Mouse (Mus musculus): ENCODE data around the gene Kctd5. TPM values are rescaled to one million over a fixed set of nuclear protein-coding genes. Genes with fewer than 3 reads are reported as not detected.
A peak's percentile ranks its signal among the peaks of the same experiment; 100 is the strongest.
"Not testable (repeated sequence)": the region's sequence is repeated elsewhere in the genome, so short reads cannot be mapped to it uniquely, and the experiment has no call there.

The Kctd5 gene
- 1 to 10 TPM; 5.5 to 6.4 TPM for polyA plus RNA-seq (2017; shearing (Covaris generic))

- peak; percentile 87 for ATAC-seq
Observed at GRCm38 (mm10) chr17:24072919-24073696, at the start of gene Kctd5. Gene Kctd5 (minus strand): TSS chr17:24073485.

DNA sequence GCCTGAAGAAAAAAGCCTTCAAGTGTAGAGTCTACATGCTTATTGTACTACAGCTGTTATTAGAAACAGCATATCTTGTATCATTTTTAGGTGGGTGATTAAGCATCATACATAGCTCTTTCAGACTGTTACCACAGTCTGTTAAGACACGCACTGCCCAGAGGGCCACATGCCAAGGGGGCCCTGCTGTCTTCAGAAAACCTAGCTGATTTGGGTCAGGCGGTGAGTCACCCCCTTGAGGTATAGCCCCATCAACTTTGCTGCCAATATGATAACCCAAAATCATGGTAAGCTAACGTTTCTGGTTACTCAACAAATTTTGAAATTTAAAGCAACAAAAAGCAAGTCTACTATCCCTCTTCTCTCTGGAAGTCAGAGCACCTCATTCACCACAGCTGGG is 46.2 kb upstream of the Kctd5 start:
- ATAC-seq = no peak

DNA sequence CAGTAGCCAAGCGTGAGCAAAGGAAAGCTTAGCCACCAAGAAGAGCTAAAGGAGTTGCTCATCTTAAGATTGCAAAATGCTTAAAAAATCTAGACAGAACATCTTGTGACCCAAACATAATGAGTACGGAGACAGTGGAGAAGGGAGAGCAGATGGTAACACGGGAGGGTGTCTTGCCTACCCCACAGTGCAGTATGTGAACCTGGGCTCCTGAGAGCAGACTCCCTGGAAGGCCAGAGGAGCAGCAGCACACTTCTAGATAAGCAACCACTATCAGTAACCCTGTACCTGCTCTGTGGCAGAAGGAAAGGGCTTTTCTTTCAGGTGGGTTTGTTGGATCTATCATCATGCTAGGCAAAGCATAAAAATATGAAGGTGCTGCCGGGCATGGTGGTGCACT is 39.7 kb upstream of the Kctd5 start:
- ATAC-seq = no peak

- ATAC-seq = no peak
Observed at GRCm38 (mm10) chr17:24111256-24111655, 38.0 kb upstream of the Kctd5 start.

DNA sequence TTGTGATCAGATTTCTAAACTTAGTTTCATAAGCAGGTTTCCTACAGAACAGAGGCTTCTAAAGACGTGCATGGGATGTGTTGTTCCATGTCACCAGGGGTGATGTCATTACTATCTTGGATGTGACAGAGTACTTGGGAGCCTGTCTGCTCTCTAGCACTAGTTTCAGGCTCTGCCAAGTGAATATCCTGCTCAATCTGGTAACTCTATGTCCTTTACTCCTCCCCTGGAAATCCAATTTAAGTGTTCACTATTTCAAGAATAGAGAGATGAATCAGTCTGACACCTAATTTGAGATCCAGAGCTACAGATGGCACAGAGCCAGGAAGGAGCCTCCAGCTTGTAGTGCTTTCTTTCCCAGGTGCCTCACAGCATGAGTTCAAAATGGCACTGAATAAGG is 35.6 kb upstream of the Kctd5 start:
- ATAC-seq = no peak

DNA sequence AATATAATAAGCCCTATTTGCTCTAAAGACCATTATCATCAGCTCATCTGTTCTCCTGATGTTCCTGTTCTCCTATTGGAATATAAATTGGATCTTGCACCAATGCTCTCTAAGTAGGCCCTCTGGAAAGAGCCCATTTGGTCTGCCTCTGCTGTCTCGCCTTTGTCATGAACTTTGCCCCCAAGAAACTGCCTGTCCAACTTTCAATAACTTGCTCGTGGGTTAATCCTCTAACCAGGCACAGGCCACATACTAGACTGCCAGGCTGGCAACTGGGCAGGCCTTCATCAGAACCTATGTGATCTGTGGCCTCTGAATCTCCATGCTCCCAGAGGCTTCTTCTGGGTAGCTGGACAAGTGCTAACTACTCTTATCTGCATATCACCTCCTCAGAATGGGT is 31.8 kb upstream of the Kctd5 start:
- no peak for ATAC-seq

DNA sequence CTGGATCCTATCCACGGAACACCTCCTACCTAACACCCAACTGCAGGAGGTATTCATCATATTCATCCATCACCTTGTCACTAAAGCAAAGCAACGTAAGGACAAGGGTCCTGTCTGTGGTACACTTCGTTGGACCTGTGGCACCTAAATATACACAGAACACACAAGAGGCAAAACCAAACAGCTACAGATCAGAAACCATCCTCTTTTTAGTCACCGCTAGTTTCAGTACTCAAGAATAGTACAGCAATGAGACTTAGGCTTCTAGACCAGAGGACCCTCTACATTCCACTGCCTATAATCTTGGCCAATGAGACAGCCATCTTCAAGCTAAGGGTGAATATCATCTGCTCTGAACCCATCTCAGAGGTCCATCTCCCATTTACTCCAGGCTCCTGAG is 25.1 kb upstream of the Kctd5 start:
- ATAC-seq = no peak

- ATAC-seq = no peak
Observed at GRCm38 (mm10) chr17:24090575-24090974, 17.3 kb upstream of the Kctd5 start.

DNA sequence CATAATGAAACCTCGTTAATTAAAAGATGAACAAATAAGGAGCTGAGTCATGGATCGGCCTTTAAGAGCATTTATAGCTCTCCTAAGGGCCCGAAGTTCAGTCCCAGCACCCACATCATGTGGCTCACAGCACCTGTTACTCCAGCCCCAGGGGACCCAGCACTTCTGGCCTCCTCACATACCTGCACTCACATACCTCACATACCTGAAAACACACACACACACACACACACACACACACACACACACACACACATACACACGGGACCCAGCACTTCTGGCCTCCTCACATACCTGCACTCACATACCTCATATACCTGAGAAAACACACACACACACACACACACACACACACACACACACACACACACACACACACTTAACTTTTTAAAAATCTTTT is 13.1 kb upstream of the Kctd5 start:
- ATAC-seq = not testable (repeated sequence)

DNA sequence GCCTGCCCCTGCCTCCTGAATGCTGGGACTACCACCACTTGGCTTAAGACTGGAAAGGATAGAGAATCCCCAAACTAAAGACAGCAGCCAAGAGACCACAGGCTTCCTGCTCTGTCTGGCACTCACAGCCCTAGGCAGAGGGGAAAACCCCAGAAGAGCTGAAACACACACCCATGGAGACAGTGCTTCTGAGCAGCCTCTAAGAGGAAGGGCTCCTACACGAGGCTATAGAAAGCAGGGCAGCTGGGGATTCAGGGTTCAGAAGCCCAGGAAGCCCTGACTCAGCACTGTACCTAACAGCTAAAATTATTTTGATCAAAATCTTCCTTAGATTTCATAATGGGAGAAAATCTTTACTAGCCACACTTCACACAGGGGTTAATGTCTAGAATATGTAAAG is 11.3 kb upstream of the Kctd5 start:
- peak; percentile 98 for ATAC-seq

DNA sequence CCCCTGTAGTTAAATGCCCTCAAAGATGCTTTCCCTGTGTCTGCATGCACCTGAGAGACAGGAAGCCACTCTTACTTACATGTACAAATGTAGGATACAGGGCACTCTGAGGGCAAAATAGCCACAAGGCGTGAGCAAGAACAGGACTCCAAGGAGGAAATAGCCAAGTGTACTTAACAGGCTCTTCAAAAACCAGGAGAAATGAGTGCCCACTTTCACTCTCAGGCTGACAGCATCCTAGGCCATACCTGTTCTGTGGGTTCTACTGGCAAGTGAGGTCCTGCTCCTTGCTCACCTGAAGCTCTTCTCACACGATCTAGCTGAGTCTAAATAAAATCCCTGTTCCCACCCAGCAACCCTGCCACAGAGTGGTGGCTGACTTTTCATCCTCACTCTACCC is 3.8 kb upstream of the Kctd5 start:
- no peak for ATAC-seq

GRCm38 (mm10) chr17:24069531-24069930 is 3.8 kb downstream of the Kctd5 start:
- no peak for ATAC-seq

- no peak for ATAC-seq
Observed at GRCm38 (mm10) chr17:24068271-24068670, 5.0 kb downstream of the Kctd5 start.

- no peak for ATAC-seq
Observed at GRCm38 (mm10) chr17:24062459-24063155, 10.7 kb downstream of the Kctd5 start.

- ATAC-seq = no peak
Observed at GRCm38 (mm10) chr17:24057730-24058245, 15.5 kb downstream of the Kctd5 start.

GRCm38 (mm10) chr17:24056636-24057625 is 16.4 kb downstream of the Kctd5 start:
- ATAC-seq = no peak

DNA sequence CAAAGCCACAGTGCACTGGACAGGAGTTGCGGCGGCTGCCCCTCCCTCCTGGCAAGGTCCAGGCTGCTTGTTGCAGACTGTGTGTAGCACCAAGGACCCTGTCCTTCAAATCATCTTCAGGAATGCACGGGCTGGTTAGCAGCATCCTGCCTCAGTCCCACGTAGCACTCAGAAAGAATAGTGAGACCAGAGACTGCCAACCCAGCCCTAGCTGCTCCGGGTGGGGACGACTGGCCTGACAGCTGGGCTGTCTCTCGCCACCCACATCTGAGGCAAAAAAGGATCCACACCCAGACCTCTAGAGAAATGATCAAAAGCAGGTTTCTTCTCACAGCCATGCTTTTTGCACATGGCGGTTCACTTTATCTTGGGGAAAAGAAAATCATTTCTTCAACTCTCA is 24.3 kb downstream of the Kctd5 start:
- ATAC-seq = no peak

DNA sequence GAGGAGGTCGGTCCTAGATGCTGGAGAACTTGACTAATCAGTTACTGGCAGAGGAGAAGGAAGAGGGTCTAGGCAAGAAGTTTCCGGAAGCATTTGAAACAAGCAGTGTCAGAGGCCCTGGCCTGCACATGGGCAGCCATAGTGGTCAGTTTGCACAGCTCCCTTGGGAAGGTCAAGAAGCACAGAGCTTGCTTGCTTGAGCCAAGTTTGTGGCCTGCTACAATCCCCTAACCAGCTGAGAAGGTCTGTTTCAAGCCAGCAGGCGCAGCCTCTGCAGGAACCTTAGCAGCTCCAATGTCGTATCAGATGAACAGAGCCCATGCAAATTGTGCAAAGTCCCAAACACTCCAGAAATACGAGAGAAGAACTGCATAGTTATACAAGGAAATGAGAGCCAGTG is 25.2 kb downstream of the Kctd5 start:
- no peak for ATAC-seq

DNA sequence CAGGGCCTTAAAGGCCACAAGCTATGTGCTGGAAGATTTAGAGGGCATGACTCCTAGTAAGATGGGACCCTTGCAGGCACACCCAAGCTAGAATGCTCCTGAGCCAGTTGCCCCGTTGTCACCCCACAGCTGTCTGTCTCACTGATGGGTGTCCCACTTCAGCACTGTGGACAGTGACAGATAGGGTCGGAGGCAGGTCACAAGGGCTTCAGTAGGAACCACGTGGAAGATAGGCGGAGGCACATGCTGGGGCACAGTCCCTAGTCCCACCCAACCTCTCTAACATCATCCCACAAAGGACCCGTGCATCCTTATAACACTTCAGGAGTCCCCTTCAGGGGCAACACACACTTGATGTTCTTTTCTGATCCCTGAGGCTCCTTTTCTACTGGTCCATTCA is 27.3 kb downstream of the Kctd5 start:
- no peak for ATAC-seq

DNA sequence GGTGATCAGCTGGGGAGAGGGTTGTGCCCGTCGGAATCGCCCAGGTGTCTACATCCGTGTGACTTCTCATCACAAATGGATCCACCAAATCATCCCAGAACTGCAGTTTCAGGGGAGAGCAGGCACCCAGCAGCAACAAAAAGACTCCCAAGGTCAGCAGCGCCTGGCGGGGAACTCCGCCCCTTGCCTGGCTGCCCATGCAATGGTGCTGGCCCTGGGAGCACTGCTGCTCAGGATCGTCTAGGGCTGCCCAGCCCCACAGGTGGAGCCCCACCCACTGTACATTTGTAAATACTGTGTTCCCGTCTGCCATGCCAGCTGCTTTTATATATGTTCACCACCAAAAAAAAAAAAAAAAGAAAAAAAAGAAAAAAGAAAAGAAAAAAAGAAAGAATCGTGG is 27.7 kb downstream of the Kctd5 start:
- ATAC-seq = no peak

- no peak for ATAC-seq
Observed at GRCm38 (mm10) chr17:24044482-24044881, 28.8 kb downstream of the Kctd5 start.

- no peak for ATAC-seq
Observed at GRCm38 (mm10) chr17:24037844-24038243, 35.4 kb downstream of the Kctd5 start, which contains the start of gene Prss27. Gene Prss27 (plus strand): TSS chr17:24038144.

- ATAC-seq = no peak
Observed at GRCm38 (mm10) chr17:24037360-24037759, 35.9 kb downstream of the Kctd5 start.
